Mouse (Mus musculus) megakaryocyte-erythroid progenitor cell, adult 5-6 weeks (primary cell): Measurements from ENCODE around the gene 5330417H12Rik. TPM values are rescaled to one million over a fixed set of nuclear protein-coding genes. Genes with fewer than 3 reads are reported as not detected.

Source experiments
- ATAC-seq: replicated peaks from 2 replicates; pipeline ENCODE4 v1.8.0; 2016; ENCODE audit warnings: mild to moderate bottlenecking, inconsistent platforms; ENCODE audit not compliant: severe bottlenecking, poor library complexity, low FRiP score, low TSS enrichment
- total RNA-seq, 2 experiments: library from RNA; stranded (forward) in 1 of 2; stranded (reverse) in 1 of 2; fragments of 200-1000, 215-1000 nt in 1 of 2; fragments of >200 nt in 1 of 2; fragmentation: Nextera tagmentation in 1 of 2; gene quantifications; 2 replicates each; pipeline ENCODE4 v1.2.3; 2014 to 2017

5330417H12Rik gene
- total RNA-seq, 2 experiments from 2014 or later, result not detected

GRCm38 (mm10) chr7:107633201-107633600, 8.2 kb upstream of the 5330417H12Rik start:
- no peak for ATAC-seq

GRCm38 (mm10) chr7:107628383-107628782, 3.4 kb upstream of the 5330417H12Rik start:
- ATAC-seq, result no peak

GRCm38 (mm10) chr7:107625781-107626180, 820 bp upstream of the 5330417H12Rik start:
- no peak for ATAC-seq

- ATAC-seq, result no peak
These were observed 529 bp downstream of the 5330417H12Rik start for GRCm38 (mm10) chr7:107624432-107624831.

GRCm38 (mm10) chr7:107620137-107620536, 4.8 kb downstream of the 5330417H12Rik start:
- no peak for ATAC-seq

GRCm38 (mm10) chr7:107619225-107619624, 5.7 kb downstream of the 5330417H12Rik start:
- no peak for ATAC-seq

GRCm38 (mm10) chr7:107618028-107618992, 6.7 kb downstream of the 5330417H12Rik start:
- ATAC-seq, result no peak

- ATAC-seq, result no peak
These were observed 14.1 kb downstream of the 5330417H12Rik start for GRCm38 (mm10) chr7:107610880-107611279.

- ATAC-seq, result no peak
These were observed 15.2 kb downstream of the 5330417H12Rik start for GRCm38 (mm10) chr7:107609622-107610255.

- no peak for ATAC-seq
These were observed 17.2 kb downstream of the 5330417H12Rik start for GRCm38 (mm10) chr7:107607766-107608165.

- ATAC-seq, result no peak
These were observed 22.0 kb downstream of the 5330417H12Rik start for GRCm38 (mm10) chr7:107602913-107603312.

- no peak for ATAC-seq
These were observed 22.5 kb downstream of the 5330417H12Rik start for GRCm38 (mm10) chr7:107602505-107602904.

GRCm38 (mm10) chr7:107600651-107601050, 24.3 kb downstream of the 5330417H12Rik start:
- no peak for ATAC-seq

GRCm38 (mm10) chr7:107597956-107598355, 27.0 kb downstream of the 5330417H12Rik start:
- no peak for ATAC-seq

GRCm38 (mm10) chr7:107596753-107597152, 28.2 kb downstream of the 5330417H12Rik start:
- no peak for ATAC-seq

GRCm38 (mm10) chr7:107595426-107595825, 29.5 kb downstream of the 5330417H12Rik start:
- ATAC-seq, result 0 out of 2 replicates have a peak, but pooled peaks have one; percentile 4

GRCm38 (mm10) chr7:107594857-107595402, 30.0 kb downstream of the 5330417H12Rik start, which contains the start of gene Ppfibp2:
Ppfibp2 (plus strand) TSS chr7:107595207.
- ATAC-seq, result peak; percentile 96

GRCm38 (mm10) chr7:107594325-107594856, 30.6 kb downstream of the 5330417H12Rik start:
- ATAC-seq, result peak; percentile 86

- peak; percentile 13 for ATAC-seq
These were observed 31.1 kb downstream of the 5330417H12Rik start for GRCm38 (mm10) chr7:107593904-107594303.

GRCm38 (mm10) chr7:107592641-107593040, 32.3 kb downstream of the 5330417H12Rik start:
- ATAC-seq, result no peak
